Mouse (Mus musculus): ENCODE measurements at regions not wholly inside any gene's neighbourhood (a gene's known extent, or its start where the extent isn't known, plus 50 kb on each side); places are given as distances from the start of the nearest gene placed in this dataset.
A peak's percentile ranks its signal among the peaks of the same experiment; 100 is the strongest.

- DNase-seq: no peak
Observed at GRCm38 (mm10) chr8:51032386-51032785, 2188.6 kb upstream of the Tenm3 start.

- DNase-seq: no peak
Observed at GRCm38 (mm10) chr8:51010508-51010907, 2166.8 kb upstream of the Tenm3 start.

- DNase-seq: no peak
Observed at GRCm38 (mm10) chr8:50967386-50967785, 2123.6 kb upstream of the Tenm3 start.

- DNase-seq: no peak
Observed at GRCm38 (mm10) chr8:50917540-50917939, 2073.8 kb upstream of the Tenm3 start.

- DNase-seq: no peak
Observed at GRCm38 (mm10) chr8:50916733-50917113, 2073.0 kb upstream of the Tenm3 start.

GRCm38 (mm10) chr8:50915876-50916732 is 2072.4 kb upstream of the Tenm3 start:
- peak; percentile 29 for DNase-seq

- DNase-seq: peak; percentile 3
Observed at GRCm38 (mm10) chr8:50915259-50915875, 2071.6 kb upstream of the Tenm3 start.

GRCm38 (mm10) chr8:50914615-50915014 is 2070.9 kb upstream of the Tenm3 start:
- no peak for DNase-seq

GRCm38 (mm10) chr8:50878198-50878597 is 2034.4 kb upstream of the Tenm3 start:
- DNase-seq: no peak

Data from adrenal gland, postnatal 14 days (tissue).